Mouse (Mus musculus) heart, adult 9 months (tissue): ENCODE measurements at regions not wholly inside any gene's neighbourhood (a gene's known extent, or its start where the extent isn't known, plus 50 kb on each side); places are given as distances from the start of the nearest gene placed in this dataset.
"Not testable (repeated sequence)": the region's sequence is repeated elsewhere in the genome, so short reads cannot be mapped to it uniquely, and the experiment has no call there.

Source experiments
- DNase-seq, 2 experiments: peaks; one replicate each; pipeline ENCODE4 v3.0.0; 2022; ENCODE audit warnings: low spot score in 2 of 2

GRCm38 (mm10) chr2:114454901-114455300 is 199.9 kb downstream of the Dph6 start:
- DNase-seq, result no peak

- no peak for DNase-seq
Measured at GRCm38 (mm10) chr2:114450185-114450584, 204.6 kb downstream of the Dph6 start.

GRCm38 (mm10) chr2:114443801-114444200 is 211.0 kb downstream of the Dph6 start:
- no peak for DNase-seq

GRCm38 (mm10) chr2:114440943-114441342 is 213.8 kb downstream of the Dph6 start:
- no peak for DNase-seq

GRCm38 (mm10) chr2:114439668-114440067 is 215.1 kb downstream of the Dph6 start:
- DNase-seq, result no peak

- DNase-seq, result no peak
Measured at GRCm38 (mm10) chr2:114438048-114438447, 216.7 kb downstream of the Dph6 start.

GRCm38 (mm10) chr2:114427426-114428157 is 226.3 kb upstream of the Zfp770 start:
- DNase-seq, result peak; percentile 70 to 85

- DNase-seq, result no peak
Measured at GRCm38 (mm10) chr2:114419346-114419745, 218.1 kb upstream of the Zfp770 start.

GRCm38 (mm10) chr2:114413013-114413412 is 211.7 kb upstream of the Zfp770 start:
- no peak for DNase-seq

GRCm38 (mm10) chr2:114411940-114412715 is 210.9 kb upstream of the Zfp770 start:
- no peak for DNase-seq

- no peak for DNase-seq
Measured at GRCm38 (mm10) chr2:114410717-114411116, 209.4 kb upstream of the Zfp770 start.

- DNase-seq, result no peak
Measured at GRCm38 (mm10) chr2:114409542-114409941, 208.3 kb upstream of the Zfp770 start.

GRCm38 (mm10) chr2:114407408-114407807 is 206.1 kb upstream of the Zfp770 start:
- DNase-seq, result no peak

- no peak for DNase-seq
Measured at GRCm38 (mm10) chr2:114384566-114384965, 183.3 kb upstream of the Zfp770 start.

GRCm38 (mm10) chr2:114378844-114379533 is 177.7 kb upstream of the Zfp770 start:
- peak in 1 of 2 experiments; percentile 6 for DNase-seq

GRCm38 (mm10) chr2:114373476-114373875 is 172.2 kb upstream of the Zfp770 start:
- DNase-seq, result no peak

- not testable (repeated sequence) for DNase-seq
Measured at GRCm38 (mm10) chr2:114353876-114354275, 152.6 kb upstream of the Zfp770 start.

GRCm38 (mm10) chr2:114340578-114341293 is 139.5 kb upstream of the Zfp770 start:
- DNase-seq, result no peak

GRCm38 (mm10) chr2:114301746-114302145 is 100.5 kb upstream of the Zfp770 start:
- no peak for DNase-seq

- no peak for DNase-seq
Measured at GRCm38 (mm10) chr2:114295110-114295509, 93.8 kb upstream of the Zfp770 start.

GRCm38 (mm10) chr2:114291387-114291786 is 90.1 kb upstream of the Zfp770 start:
- no peak for DNase-seq

GRCm38 (mm10) chr2:114275536-114275935 is 74.3 kb upstream of the Zfp770 start:
- DNase-seq, result no peak
